Mouse (Mus musculus): ENCODE results near the gene Zmiz1. TPM values are rescaled to one million over a fixed set of nuclear protein-coding genes. Genes with fewer than 3 reads are reported as not detected.

Zmiz1 gene
- total RNA-seq, 2 experiments from 2014 or later, result 105 to 122 TPM

DNA sequence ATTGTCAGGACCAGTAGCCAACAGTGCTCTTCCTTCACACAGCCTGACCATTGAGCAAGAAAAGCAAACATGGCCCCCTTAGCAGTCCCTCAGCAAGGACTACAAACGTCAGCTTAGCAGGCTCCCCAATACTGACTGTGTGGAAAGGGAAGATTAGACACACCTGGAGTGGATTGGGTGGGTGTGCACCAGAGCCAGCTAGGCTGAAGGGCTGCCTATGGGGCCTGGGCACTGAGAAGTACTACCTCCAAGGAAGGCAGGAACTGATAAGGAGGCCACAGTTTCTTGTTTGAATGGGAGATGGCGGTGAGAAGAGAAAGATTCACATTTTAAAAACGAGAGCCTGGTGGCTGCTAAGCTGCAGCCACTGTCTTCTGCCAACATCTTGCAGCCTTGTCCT, 208.6 kb downstream of the Zmiz1 start:
- no peak for DNase-seq (ENCODE audit: low spot score in 2 of 2)

DNA sequence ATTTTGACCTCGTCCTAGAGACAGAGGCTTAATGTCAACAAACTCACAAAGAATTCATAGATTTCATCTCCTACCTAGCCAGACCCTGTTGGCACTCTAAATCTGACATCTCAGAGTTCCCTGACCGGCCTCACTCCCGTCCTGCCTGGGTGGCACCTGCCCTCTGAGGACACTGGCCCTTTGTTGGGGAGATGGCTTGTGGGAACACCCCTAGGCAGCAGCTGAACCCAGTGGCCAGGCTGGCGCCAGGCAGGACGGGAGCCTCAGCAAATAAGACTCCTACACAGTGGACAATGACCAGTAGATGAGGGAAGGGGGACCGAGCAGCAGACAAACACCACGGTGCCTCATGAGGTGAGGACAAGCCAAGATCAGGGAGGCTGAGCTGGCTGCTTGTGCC, 220.6 kb downstream of the Zmiz1 start:
- DNase-seq (ENCODE audit: low spot score in 2 of 2), result no peak

DNA sequence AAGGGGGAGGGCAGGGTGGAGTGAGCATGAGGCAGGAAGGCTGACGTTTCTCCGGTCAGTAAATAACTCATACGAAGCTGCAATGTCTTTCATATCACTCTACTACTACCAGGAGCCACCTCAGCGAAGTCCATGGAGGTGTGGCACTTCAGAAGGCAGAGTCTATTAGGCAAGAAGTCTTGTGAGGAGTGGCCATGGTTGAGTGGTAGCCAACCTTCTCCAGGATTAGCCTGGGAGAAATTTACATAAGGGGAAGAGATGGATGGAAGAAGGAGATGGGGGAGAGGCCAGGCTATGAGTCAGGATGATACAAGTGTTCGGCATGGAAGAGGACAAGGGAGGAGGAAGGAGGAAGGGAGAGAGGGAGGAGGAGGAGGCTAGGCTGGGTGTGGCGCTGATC, 223.0 kb downstream of the Zmiz1 start:
- no peak for DNase-seq (ENCODE audit: low spot score in 2 of 2)

DNA sequence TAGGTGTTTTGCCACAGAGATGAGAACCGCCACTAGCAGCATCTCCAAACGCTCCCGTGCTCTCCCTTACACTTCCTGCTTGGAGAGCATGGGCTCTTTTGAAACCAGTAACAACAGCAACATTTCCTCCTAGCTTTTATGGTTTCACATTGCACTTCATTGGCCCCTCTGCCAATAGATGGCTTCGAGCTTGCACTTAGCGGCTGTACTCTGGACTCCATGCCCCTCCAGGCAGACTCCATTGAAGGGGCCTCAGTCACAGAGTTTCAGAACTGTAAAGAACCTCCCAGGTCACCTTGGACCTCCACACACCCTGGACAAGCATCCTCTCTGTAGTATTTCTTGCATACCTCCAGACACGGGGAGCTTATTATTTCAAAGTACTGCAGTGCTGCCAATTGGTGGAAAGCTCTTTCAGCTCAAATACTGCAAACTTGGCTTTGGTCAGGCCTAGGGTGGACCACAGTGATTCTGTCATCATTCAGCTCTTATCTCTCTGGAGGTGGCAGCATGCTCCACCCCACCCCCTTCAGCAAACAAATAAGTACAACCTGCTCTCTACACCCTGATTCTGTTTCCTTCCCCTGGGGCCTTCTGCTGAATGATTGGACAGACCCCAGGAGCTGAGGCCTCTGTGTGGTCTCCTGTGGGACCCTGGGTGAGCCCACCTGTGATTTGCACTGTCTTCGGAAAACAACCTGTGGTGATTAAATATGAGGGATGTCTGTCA, 227.4 kb downstream of the Zmiz1 start:
- DNase-seq (ENCODE audit: low spot score in 2 of 2), result no peak

DNA sequence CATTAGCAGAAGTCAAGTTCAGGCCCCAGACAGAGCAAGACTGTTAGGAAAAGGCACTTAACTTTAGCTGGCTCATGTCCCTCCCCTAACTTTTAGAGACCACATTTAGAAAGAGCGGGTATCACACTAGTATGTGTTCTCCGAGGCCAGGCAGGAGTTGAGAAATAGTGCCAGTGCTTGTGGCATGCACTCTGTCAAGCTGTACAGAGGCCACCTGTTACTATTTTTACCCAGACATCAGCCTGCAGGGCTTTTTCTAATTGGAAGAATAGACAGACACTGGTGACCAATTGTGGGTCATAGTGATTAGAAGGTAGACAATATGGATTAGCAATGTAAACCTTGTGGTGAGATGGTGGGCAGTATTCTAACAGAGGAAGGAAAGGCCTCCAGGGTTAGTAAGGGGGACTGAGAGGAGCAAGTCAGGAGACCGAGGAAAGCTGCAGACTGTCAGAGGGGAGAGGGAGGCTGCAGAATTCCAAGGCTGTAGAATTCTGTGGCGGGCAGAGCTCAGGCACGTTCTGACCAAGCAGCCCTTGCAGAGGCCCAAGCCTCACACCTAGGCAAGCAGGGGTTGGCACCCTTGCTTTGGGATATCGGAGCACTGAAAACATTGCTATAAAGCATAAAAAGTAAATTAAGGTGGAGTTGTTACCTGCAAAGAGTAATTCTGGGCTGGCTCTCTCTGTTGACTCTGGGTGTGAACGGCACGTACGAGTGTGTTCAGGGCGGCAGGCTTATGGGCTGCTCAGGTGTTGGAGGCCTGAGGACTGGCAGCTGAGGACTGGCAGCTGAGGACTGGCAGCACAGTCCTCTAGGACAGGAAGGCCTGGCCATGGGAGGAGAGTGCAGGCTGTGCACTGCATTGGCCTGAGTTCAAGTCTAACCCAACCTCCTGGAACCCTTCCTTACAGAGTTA, 228.3 kb downstream of the Zmiz1 start:
- no peak for DNase-seq (ENCODE audit: low spot score in 2 of 2)

DNA sequence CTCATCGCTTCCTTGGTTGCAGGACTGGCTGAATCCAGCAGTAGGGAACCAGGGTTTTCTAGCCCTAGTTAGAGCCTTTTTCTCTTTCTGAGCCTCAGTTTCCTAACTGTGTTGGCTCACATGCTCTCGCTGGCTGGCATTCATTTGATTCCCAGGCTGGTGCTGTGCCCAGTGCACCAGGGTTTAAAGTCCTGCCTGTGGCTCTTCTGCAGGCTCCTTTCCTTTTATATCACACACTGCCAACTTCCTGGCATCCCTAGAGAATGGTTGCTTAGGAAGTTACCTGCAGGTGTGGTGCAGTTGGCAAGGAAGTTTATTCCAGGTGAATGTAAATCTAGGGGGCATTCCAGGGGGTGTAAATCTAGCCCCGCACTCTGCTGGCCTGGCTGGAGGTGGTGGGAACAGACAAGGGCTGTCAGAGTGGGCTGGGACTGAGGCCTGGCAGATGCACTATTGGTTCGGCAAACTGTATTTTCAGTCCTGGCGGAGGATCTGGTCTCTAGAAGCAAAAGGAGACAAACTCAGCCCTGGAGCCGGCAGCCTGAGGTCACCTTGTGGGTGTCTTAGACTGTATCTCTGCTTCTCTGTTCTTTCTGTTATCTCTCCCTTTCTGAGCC, 234.4 kb downstream of the Zmiz1 start:
- no peak for DNase-seq (ENCODE audit: low spot score in 2 of 2)

DNA sequence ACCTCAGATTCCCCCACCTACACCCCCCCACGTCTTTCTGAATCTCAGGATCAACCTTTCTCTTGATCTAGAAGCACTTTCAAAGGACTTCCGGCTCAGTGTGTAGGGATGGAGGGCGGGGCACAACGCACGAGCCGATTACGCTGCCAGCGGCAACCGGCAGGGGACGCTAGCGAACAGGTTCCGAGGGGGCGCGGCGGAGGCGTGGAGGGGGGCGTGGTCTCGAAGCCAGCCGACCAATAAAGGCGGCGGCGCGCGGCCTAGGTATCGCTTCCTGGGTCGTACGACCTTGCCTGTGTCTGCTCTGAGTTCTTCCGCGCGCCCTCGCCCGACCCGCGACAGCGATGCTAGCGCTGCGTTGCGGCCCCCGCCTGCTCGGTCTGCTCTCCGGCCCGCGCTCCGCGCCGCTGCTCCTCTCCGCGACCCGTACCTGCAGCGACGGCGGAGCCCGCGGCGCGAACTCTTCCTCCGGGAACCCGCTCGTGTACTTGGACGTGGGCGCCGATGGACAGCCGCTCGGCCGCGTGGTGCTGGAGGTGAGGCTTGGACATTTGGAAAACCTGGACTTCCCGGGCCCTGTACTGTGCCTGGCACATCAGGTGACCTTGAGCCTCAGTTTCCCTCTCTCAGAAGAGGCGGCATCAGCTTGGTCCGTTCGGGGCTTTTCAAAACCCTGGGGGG, 235.0 kb downstream of the Zmiz1 start, which contains the start of gene Ppif:
Gene Ppif (plus strand): TSS at position 267 of the 681 bp plus-strand sequence.
- DNase-seq (ENCODE audit: low spot score in 2 of 2), result peak; percentile 94 to 98

DNA sequence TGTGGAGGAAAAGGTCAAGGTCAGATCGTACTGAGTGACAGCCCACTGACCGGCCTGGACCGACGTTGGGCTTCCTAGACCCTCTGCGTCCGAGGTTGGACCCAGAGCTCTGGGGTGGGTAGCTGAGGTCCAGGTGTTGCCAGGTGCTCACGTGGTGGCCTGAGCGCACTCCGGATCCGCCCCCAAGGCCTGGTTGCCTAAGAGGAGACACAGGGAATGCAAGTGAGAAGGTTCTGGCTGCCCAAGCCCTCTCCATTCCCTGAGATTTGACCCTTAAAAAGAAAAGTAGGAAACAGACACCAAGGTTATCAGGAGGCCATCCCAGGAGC, 235.5 kb downstream of the Zmiz1 start:
- no peak for DNase-seq (ENCODE audit: low spot score in 2 of 2)

DNA sequence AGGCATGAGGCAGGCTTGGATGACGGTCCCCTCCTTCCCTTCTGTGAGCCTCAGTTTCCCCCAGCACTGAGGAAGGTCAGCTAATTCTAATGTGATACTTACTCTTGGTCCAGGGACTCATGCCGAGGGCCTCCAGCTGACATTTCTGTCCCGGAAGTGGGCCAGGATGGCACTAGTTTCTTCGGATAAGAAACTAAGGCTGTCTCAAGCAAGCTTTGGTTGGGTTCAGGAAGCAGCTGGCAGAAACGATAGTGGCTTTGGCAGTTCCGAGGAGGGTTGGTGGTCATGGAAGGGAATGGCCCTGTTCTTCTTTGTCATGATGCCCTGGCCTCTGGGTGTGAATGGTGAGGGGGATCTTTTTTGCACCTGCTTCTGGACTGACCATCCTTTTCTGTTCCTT, 236.1 kb downstream of the Zmiz1 start:
- DNase-seq (ENCODE audit: low spot score in 2 of 2), result no peak

DNA sequence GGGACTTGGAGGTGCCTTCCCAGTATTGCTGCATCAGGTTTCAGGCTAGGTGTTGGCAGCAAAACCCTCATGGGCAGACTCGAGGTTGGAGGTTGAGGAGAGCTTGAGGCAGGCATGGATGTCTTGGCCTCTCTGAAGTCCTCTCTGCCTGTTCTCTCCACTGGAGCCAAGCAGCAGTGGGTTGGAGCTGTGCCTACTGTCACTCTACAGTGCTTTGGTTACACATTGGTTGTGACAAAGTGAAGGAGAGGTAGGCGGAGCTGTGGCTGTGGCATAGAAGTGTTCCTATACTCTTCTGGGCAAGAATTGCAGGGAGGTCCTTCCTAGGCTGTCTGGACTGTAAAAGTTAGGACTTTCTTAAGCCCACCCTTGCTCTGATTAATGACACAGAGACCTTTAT, 237.4 kb downstream of the Zmiz1 start:
- no peak for DNase-seq (ENCODE audit: low spot score in 2 of 2)

DNA sequence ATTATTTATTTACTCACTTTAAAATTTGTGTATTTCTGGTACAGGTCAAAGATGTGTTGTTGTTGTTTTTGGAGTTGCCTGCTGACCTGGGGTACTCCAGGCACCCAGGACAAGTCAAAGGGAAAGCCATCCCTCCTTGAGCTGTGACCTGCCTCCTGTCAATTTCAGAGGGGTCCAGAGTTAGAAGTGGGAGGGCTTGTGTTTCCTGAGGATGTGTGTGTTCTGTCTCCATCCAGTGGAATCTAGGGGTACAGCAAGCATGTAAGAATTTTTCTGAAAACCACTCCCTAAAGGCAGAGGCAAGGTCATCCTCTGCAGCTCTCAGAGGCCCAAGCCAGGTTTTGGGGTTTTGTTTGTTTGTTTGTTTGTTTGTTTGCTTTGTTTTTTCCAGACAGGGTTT, 243.0 kb downstream of the Zmiz1 start:
- DNase-seq (ENCODE audit: low spot score in 2 of 2), result no peak

DNA sequence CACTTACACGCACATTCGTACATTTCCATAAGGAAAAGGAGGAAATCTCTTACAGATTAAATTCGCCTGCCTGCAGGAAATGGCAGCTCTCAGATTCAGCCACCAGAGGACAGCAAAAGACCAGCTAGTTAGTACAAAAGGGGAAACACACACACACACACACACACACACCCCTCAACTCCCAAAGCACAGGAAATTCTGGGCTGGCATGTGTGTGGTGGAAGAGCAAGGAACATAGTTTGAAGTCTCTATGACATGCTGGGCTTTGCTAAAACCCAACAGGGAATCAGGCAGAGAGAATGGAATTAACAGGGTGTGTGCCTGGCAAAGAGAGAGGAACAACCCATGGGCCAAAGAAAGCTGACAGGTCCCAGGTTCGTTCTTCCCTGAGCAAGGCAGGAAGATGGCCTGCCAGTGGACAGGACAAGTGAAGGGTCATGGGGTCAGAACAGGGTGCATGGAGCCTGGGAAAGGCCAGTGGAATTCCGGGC, 248.8 kb downstream of the Zmiz1 start:
- no peak for DNase-seq (ENCODE audit: low spot score in 2 of 2)

DNA sequence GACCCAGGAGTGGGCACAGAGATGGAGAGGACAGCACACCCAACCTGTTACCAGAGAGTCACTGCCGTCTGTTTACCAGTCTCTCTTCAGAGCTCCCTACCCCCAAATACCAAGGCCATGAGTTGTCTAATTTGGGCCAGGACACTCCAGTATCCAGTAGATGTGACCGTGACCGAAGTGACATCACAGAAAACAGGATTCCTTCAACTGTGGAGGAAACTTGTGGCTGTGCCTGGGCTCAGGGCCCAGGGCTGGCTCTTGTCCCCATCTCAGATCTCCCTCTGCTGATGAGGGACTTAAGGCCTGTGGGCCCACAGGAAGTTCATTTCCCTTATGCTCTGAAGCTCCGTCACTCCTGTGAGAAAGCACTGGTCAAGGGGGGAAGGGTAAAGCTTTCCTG, 249.5 kb downstream of the Zmiz1 start:
- DNase-seq (ENCODE audit: low spot score in 2 of 2), result no peak

DNA sequence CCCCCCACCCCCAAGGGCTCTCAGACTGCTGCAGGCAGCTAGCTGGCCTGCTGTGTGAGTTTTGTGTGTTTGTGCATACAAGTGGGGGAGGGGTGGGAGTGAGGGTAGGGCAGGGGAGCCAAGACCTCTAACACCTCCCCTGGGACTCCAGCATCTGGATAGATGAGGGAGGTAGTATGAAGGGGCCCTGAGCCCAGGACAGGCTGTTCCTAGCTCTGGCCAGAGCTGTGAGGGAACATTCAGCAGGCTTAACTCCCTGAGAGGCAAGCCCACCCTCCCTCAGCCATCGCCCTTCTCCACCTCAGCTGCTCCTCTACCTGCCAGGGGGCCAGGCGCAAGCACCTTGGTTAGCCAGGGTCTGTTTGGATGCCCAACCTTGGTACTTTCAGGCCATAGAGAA, 249.9 kb downstream of the Zmiz1 start:
- DNase-seq (ENCODE audit: low spot score in 2 of 2), result no peak

DNA sequence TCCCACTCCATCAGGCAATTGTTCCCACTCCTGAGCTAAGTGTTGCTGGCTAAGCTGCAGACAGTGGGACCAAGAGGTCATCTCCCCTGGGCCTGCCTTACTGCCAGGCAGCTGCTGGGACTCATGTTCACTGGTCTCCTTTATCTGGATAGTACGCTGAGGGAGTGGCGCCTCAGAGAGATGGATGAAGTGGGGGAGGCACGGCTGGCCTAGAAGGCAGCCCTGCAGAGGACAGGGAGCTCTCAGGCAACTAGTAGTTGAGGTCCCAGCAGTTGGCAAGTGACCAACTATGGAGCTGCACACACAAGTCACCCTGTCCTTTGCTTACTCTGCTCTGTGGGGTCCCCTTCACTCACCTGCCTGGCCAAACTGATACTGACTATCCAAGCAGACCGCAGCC, 251.1 kb downstream of the Zmiz1 start:
- DNase-seq (ENCODE audit: low spot score in 2 of 2), result no peak

DNA sequence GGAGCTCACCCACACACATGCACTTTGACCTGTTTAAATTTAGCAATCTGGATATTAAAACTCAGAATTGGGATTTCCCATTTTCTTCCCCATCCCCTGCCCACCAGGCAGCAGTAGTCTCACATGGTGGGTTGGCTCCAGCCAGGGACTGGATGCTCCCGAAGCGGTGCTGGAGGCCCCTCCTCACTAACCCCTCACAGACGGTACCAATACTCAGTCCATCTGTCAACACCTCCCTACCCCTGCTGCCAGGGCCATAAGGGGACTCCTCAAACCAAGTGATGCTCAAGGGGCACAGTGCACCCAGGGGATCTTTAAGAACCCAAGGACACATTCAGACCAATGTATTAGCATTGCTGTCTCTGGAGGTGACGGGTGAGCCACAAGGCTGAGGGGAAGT, 251.7 kb downstream of the Zmiz1 start:
- no peak for DNase-seq (ENCODE audit: low spot score in 2 of 2)

DNA sequence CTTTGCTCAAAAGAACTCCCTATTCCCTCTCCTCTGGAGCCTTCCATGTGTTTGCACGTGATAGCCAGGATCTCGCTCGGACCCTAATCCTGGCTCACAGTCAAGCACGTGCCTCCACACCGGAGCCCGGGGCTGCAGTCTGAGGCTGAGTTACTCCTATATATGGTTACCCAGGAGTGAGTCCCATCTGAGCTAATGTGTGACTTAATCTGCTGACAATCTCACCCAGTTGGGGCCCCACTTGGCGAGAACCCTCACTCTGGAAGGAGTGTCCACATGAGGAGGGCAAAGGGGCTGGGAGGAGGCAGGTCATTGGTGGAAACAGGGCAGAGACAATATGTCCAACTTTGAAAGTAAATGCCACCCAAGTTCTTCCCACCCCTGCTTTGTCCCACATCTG, 252.2 kb downstream of the Zmiz1 start:
- no peak for DNase-seq (ENCODE audit: low spot score in 2 of 2)

DNA sequence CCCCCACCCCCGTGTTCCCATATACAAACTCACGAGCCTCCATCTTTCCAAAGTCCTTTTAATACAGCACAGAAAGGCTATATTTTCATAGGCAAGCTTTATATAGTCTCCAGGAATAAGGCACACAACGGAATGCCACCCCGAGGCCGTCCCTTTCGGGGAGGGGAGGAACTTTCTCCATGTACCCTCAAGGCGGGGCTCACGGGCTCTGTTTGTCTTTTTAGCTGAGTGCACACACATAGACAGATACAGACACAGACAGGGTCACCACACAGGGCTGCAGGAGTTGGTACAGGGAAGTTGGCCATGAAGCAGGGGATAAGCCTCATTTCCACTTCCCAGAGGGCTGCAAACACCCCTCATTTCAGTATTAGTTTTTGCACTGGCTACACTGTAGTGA, 252.6 kb downstream of the Zmiz1 start:
- DNase-seq (ENCODE audit: low spot score in 2 of 2), result no peak

DNA sequence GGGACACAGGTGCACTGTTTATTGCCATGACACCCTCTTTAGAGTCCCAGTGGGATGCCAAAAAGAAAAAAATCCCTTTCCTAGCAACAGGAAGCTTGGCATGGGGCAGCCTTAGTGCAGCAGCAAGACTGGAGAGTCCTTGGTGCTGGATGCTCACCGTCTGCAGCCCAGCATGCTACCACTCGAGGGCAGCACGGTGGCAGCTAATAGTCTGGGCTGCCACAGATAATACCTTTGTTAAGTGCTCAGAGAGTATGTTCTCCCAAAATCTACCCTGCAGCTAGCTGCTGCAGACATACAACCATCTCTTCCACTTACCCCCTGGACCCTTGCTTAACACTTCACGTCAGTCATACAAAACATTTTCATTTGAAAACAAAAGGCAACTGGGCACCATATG, 254.5 kb downstream of the Zmiz1 start:
- no peak for DNase-seq (ENCODE audit: low spot score in 2 of 2)
